Mouse (Mus musculus) spleen, adult 2 months (tissue): ENCODE measurements around the gene Krt80.

Source experiments
- CTCF ChIP-seq: fragments of 200-500 bp; IDR thresholded peaks from 2 replicates; pipeline ENCODE4 v1.5.1; 2011; ENCODE audit warnings: mild to moderate bottlenecking, inconsistent platforms; ENCODE audit not compliant: insufficient read depth, insufficient read length, insufficient replicate concordance; ENCODE audit errors: extremely low read depth
- POLR2A ChIP-seq: fragments of 200-500 bp; IDR thresholded peaks from 2 replicates; pipeline ENCODE4 v1.6.1; 2011; ENCODE audit warnings: low read depth, low read length, inconsistent platforms

GRCm38 (mm10) chr15:101364891-101365671 is 4.9 kb downstream of the Krt80 start:
- TF ChIP-seq CTCF: no peak
- no peak for TF ChIP-seq POLR2A
